Mouse (Mus musculus) erythroblast, embryonic 14.5 days (primary cell): ENCODE data around the gene Arhgef3. TPM values are rescaled to one million over a fixed set of nuclear protein-coding genes. Genes with fewer than 3 reads are reported as not detected.

Experiments
- H3K27me3 ChIP-seq: 2 replicates; pipeline ENCODE4 v1.6.1; 2012; ENCODE audit warnings: inconsistent platforms; ENCODE audit not compliant: control insufficient read depth
- H3K36me3 ChIP-seq: 2 replicates; pipeline ENCODE4 v1.6.1; 2012; ENCODE audit warnings: mild to moderate bottlenecking, inconsistent platforms; ENCODE audit not compliant: control insufficient read depth
- H3K4me1 ChIP-seq: 2 replicates; pipeline ENCODE4 v1.6.1; 2012; ENCODE audit warnings: inconsistent platforms; ENCODE audit not compliant: control insufficient read depth
- H3K4me3 ChIP-seq: replicated peaks from 2 replicates; pipeline ENCODE3; 2012; ENCODE audit warnings: moderate library complexity, mild to moderate bottlenecking, inconsistent platforms
- H3K9me3 ChIP-seq: 2 replicates; pipeline ENCODE4 v1.6.1; 2012; ENCODE audit warnings: low read length, inconsistent platforms, mixed read lengths; ENCODE audit not compliant: control insufficient read depth
- GATA1 ChIP-seq: IDR thresholded peaks from 2 replicates; pipeline ENCODE4 v1.6.1; 2012; ENCODE audit warnings: low read length, inconsistent platforms, mixed read lengths
- TAL1 ChIP-seq: IDR thresholded peaks from 3 replicates; pipeline ENCODE4 v1.6.1; 2012; ENCODE audit warnings: low read length, inconsistent platforms, mixed read lengths
- polyA plus RNA-seq: library from polyadenylated mRNA; stranded (reverse); fragments of >175 nt; gene quantifications from 2 replicates; pipeline ENCODE4 v1.2.3, GENCODE M21; 2012

The Arhgef3 gene
- polyA plus RNA-seq, 1 experiment: 0.01 TPM

GRCm38 (mm10) chr14:27105731-27106457 lies 8.8 kb upstream of the Arhgef3 start:
- H3K9me3 ChIP-seq: no peaks in the 10 kb centered on the region
- no peaks in the 10 kb centered on the region for H3K36me3 ChIP-seq
- no peaks in the 10 kb centered on the region for H3K4me1 ChIP-seq
- no peak for TF ChIP-seq TAL1
- no peak for TF ChIP-seq GATA1
- H3K27me3 ChIP-seq: no peaks in the 10 kb centered on the region
- H3K4me3 ChIP-seq: no peak overlapping the region

- Histone ChIP-seq H3K4me3 (no peak overlapping the region), H3K4me1 (no peaks in the 10 kb centered on the region), H3K27me3 (peaks cover 2% of the 10 kb centered on the region), H3K36me3 (no peaks in the 10 kb centered on the region), H3K9me3 (no peaks in the 10 kb centered on the region)
- TF ChIP-seq TAL1 (no peak), GATA1 (no peak)
Measured at GRCm38 (mm10) chr14:27108748-27109504, 5.8 kb upstream of the Arhgef3 start.

DNA sequence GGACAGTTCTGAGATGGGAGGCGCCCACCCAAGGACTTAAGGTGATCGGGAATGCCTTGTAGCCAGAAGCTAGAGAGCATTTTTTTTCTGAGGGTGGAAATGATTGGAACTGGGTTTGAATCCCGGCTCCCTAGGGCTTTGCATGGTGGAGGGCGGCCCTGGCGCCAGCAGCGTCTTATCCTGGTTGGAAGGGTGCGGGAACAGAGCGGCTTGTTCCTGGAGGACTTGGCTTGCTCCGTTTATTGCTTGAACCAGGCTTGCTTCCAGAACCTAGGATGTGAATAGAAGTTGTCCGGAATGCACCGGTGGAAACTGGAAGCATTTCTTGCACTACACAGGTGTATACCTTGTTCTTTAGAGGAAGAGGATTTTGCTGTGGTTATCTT lies 569 bp downstream of the Arhgef3 start:
- no peak overlapping the region for H3K4me3 ChIP-seq
- peaks cover 26% of the 10 kb centered on the region for H3K27me3 ChIP-seq
- no peaks in the 10 kb centered on the region for H3K36me3 ChIP-seq
- no peaks in the 10 kb centered on the region for H3K9me3 ChIP-seq
- TF ChIP-seq TAL1 (no peak), GATA1 (no peak)
- H3K4me1 ChIP-seq: no peaks in the 10 kb centered on the region

DNA sequence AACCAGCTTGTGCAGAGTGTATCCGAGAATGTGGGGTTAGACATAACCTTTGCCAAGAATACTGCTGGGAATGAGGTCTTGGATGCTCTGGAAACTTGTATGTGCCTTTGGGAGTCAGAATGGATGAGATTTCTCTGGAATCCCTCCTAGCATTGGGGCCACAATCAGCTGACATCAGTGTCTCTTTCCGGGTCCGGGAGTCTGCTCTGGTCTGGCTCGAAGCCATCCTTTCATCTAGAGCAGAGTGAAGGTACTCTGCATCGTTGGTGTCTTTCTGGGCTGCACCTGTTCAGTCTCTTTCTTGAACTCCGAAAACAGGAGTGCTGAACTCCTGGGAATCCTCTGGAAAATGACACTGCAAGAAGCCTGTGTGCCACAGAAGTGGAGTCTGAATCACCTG lies 1.3 kb downstream of the Arhgef3 start:
- H3K36me3 ChIP-seq: no peaks in the 10 kb centered on the region
- TF ChIP-seq TAL1 (no peak), GATA1 (no peak)
- peaks cover 26% of the 10 kb centered on the region for H3K27me3 ChIP-seq

DNA sequence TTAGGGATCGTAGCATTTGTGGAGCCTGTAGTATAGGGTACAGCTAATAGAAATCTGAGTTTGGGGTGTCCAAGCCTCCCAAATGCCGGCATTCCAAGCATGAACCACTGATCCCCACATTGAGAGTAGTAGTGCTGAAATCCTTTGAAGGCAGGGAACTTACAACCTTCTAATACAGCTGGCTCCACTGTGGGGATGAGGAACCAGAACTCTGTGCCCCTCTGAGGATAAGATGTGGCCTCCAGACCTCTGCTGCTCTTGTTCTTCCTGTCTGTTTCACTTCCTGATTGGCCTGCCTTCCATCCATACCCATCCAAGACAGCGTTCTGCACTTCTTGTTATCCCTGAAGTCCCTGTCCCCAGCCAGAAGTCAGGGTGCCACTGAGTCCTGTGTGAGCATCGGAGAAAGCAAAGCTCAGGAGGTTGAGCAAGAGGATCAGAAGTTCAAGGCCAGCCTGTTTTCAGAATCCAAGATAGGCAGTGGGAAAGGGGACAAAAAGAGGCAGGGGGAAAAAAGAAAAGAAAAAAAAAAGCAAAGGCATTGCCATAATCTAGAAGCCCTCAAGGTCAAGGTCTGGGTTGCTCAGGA lies 2.0 kb downstream of the Arhgef3 start:
- Histone ChIP-seq H3K4me1 (no peaks in the 10 kb centered on the region), H3K36me3 (no peaks in the 10 kb centered on the region), H3K4me3 (no peak overlapping the region), H3K9me3 (no peaks in the 10 kb centered on the region), H3K27me3 (peaks cover 26% of the 10 kb centered on the region)
- TF ChIP-seq GATA1 (no peak), TAL1 (no peak)

More for the DNA sequence above, 1.3 kb downstream of the Arhgef3 start:
- Histone ChIP-seq H3K4me3 (no peak overlapping the region), H3K4me1 (no peaks in the 10 kb centered on the region), H3K9me3 (no peaks in the 10 kb centered on the region)

DNA sequence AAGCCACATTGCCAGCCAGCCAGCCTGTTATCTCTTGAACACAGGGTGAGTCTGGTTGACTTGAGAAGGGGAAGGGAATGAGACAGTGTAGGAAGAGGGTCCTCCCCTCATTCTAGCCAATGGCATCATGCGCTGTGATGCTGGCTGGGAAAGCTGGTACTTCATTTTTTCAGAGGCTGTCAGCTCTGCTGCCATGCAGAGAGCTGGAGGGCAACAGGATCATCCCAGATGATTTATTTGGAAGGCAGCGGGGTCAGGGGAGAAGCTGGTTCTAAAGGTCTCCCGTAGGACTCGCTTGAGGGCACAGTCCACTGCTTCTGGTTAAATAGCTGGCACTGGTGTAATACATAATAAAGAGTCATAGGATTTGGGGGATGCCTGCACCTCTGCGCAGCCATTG lies 3.8 kb downstream of the Arhgef3 start:
- Histone ChIP-seq H3K27me3 (peaks cover 26% of the 10 kb centered on the region), H3K4me1 (no peaks in the 10 kb centered on the region), H3K36me3 (no peaks in the 10 kb centered on the region), H3K9me3 (no peaks in the 10 kb centered on the region), H3K4me3 (no peak overlapping the region)
- TF ChIP-seq TAL1 (no peak), GATA1 (no peak)

GRCm38 (mm10) chr14:27122646-27123045 lies 7.9 kb downstream of the Arhgef3 start:
- Histone ChIP-seq H3K4me1 (no peaks in the 10 kb centered on the region), H3K9me3 (no peaks in the 10 kb centered on the region), H3K27me3 (no peaks in the 10 kb centered on the region), H3K36me3 (no peaks in the 10 kb centered on the region), H3K4me3 (no peak overlapping the region)
- TF ChIP-seq GATA1 (no peak), TAL1 (no peak)

- Histone ChIP-seq H3K4me1 (no peaks in the 10 kb centered on the region), H3K27me3 (no peaks in the 10 kb centered on the region), H3K4me3 (no peak overlapping the region), H3K36me3 (no peaks in the 10 kb centered on the region), H3K9me3 (no peaks in the 10 kb centered on the region)
- TF ChIP-seq GATA1 (no peak), TAL1 (no peak)
Measured at GRCm38 (mm10) chr14:27123543-27123942, 8.8 kb downstream of the Arhgef3 start.

- no peak for TF ChIP-seq GATA1
- TF ChIP-seq TAL1: no peak
- H3K4me1 ChIP-seq: no peaks in the 10 kb centered on the region
Measured at GRCm38 (mm10) chr14:27130031-27130430, 15.3 kb downstream of the Arhgef3 start.

More at GRCm38 (mm10) chr14:27130031-27130430, 15.3 kb downstream of the Arhgef3 start:
- Histone ChIP-seq H3K27me3 (no peaks in the 10 kb centered on the region), H3K36me3 (no peaks in the 10 kb centered on the region), H3K4me3 (no peak overlapping the region), H3K9me3 (no peaks in the 10 kb centered on the region)
